Mouse (Mus musculus): Measurements from ENCODE around the gene Nkd2. TPM values are rescaled to one million over a fixed set of nuclear protein-coding genes. Genes with fewer than 3 reads are reported as not detected.

The Nkd2 gene
- polyA plus RNA-seq, 1 experiment from 2014 or later: 3.0 TPM

GRCm38 (mm10) chr13:73812936-73813335 lies 34.5 kb downstream of the Nkd2 start:
- H3K9ac ChIP-seq (replicated peaks; ENCODE audit: low read depth, low read length): no peak overlapping the region
- H3K27me3 ChIP-seq (ENCODE audit: control insufficient read depth, insufficient read depth, low read length): no peaks in the 10 kb centered on the region
- no peak overlapping the region for H3K27ac ChIP-seq (ENCODE audit: low read length)
- H3K4me2 ChIP-seq (replicated peaks; ENCODE audit: low read depth, low read length): no peak overlapping the region
- H3K4me3 ChIP-seq (ENCODE audit: low read depth, low read length): no peak overlapping the region
- H3K9me3 ChIP-seq (ENCODE audit: control insufficient read depth, low read depth, low read length): no peaks in the 10 kb centered on the region
- no peaks in the 10 kb centered on the region for H3K4me1 ChIP-seq (ENCODE audit: control insufficient read depth, insufficient read depth, low read length)
- 91% methylated on average over 3 of the region's 3 CpGs for WGBS
- no peak for ATAC-seq (ENCODE audit: insufficient number of reproducible peaks, insufficient read depth, low FRiP score, low read depth)
- H3K36me3 ChIP-seq (ENCODE audit: control insufficient read depth, insufficient read depth, low read length): peaks cover 36% of the 10 kb centered on the region; the same call in 1 of the 2 replicates

GRCm38 (mm10) chr13:73804914-73805313 lies 42.5 kb downstream of the Nkd2 start:
- Histone ChIP-seq H3K27me3 (ENCODE audit: control insufficient read depth, insufficient read depth, low read length) (no peaks in the 10 kb centered on the region), H3K9ac (replicated peaks; ENCODE audit: low read depth, low read length) (no peak overlapping the region), H3K27ac (ENCODE audit: low read length) (no peak overlapping the region), H3K36me3 (ENCODE audit: control insufficient read depth, insufficient read depth, low read length) (peaks cover 20% of the 10 kb centered on the region), H3K4me1 (ENCODE audit: control insufficient read depth, insufficient read depth, low read length) (no peaks in the 10 kb centered on the region), H3K9me3 (ENCODE audit: control insufficient read depth, low read depth, low read length) (no peaks in the 10 kb centered on the region), H3K4me2 (replicated peaks; ENCODE audit: low read depth, low read length) (no peak overlapping the region), H3K4me3 (ENCODE audit: low read depth, low read length) (no peak overlapping the region)
- ATAC-seq (ENCODE audit: insufficient number of reproducible peaks, insufficient read depth, low FRiP score, low read depth): no peak
- WGBS: 87% methylated on average over 5 of the region's 5 CpGs

- ATAC-seq (ENCODE audit: insufficient number of reproducible peaks, insufficient read depth, low FRiP score, low read depth): peak; percentile 43; the same call in 1 of the 2 replicates
- no peak overlapping the region for H3K4me2 ChIP-seq (replicated peaks; ENCODE audit: low read depth, low read length)
- no peaks in the 10 kb centered on the region for H3K9me3 ChIP-seq (ENCODE audit: control insufficient read depth, low read depth, low read length)
- peaks cover 27% of the 10 kb centered on the region for H3K36me3 ChIP-seq (ENCODE audit: control insufficient read depth, insufficient read depth, low read length)
- 83% methylated on average over 8 of the region's 8 CpGs for WGBS
- no peak overlapping the region for H3K9ac ChIP-seq (replicated peaks; ENCODE audit: low read depth, low read length)
- no peaks in the 10 kb centered on the region for H3K4me1 ChIP-seq (ENCODE audit: control insufficient read depth, insufficient read depth, low read length)
- H3K4me3 ChIP-seq (ENCODE audit: low read depth, low read length): no peak overlapping the region
- H3K27ac ChIP-seq (ENCODE audit: low read length): no peak overlapping the region
- no peaks in the 10 kb centered on the region for H3K27me3 ChIP-seq (ENCODE audit: control insufficient read depth, insufficient read depth, low read length)
These were observed 43.8 kb downstream of the Nkd2 start for GRCm38 (mm10) chr13:73803450-73804178.

GRCm38 (mm10) chr13:73799110-73799509 lies 48.3 kb downstream of the Nkd2 start:
- ATAC-seq (ENCODE audit: insufficient number of reproducible peaks, insufficient read depth, low FRiP score, low read depth): no peak
- H3K27ac ChIP-seq (ENCODE audit: low read length): no peak overlapping the region
- no peak overlapping the region for H3K4me3 ChIP-seq (ENCODE audit: low read depth, low read length)
- H3K9me3 ChIP-seq (ENCODE audit: control insufficient read depth, low read depth, low read length): no peaks in the 10 kb centered on the region
- no peaks in the 10 kb centered on the region for H3K4me1 ChIP-seq (ENCODE audit: control insufficient read depth, insufficient read depth, low read length)
- peaks cover 37% of the 10 kb centered on the region for H3K36me3 ChIP-seq (ENCODE audit: control insufficient read depth, insufficient read depth, low read length)
- 90% methylated on average over 5 of the region's 5 CpGs for WGBS
- H3K9ac ChIP-seq (replicated peaks; ENCODE audit: low read depth, low read length): no peak overlapping the region
- no peak overlapping the region for H3K4me2 ChIP-seq (replicated peaks; ENCODE audit: low read depth, low read length)
- H3K27me3 ChIP-seq (ENCODE audit: control insufficient read depth, insufficient read depth, low read length): no peaks in the 10 kb centered on the region

GRCm38 (mm10) chr13:73793171-73793570 lies 54.3 kb downstream of the Nkd2 start:
- ATAC-seq (ENCODE audit: insufficient number of reproducible peaks, insufficient read depth, low FRiP score, low read depth): no peak
- Histone ChIP-seq H3K4me3 (ENCODE audit: low read depth, low read length) (no peak overlapping the region), H3K4me1 (ENCODE audit: control insufficient read depth, insufficient read depth, low read length) (no peaks in the 10 kb centered on the region), H3K36me3 (ENCODE audit: control insufficient read depth, insufficient read depth, low read length) (peaks cover 32% of the 10 kb centered on the region), H3K27ac (ENCODE audit: low read length) (no peak overlapping the region), H3K9me3 (ENCODE audit: control insufficient read depth, low read depth, low read length) (no peaks in the 10 kb centered on the region), H3K4me2 (replicated peaks; ENCODE audit: low read depth, low read length) (no peak overlapping the region), H3K27me3 (ENCODE audit: control insufficient read depth, insufficient read depth, low read length) (no peaks in the 10 kb centered on the region), H3K9ac (replicated peaks; ENCODE audit: low read depth, low read length) (no peak overlapping the region)
- WGBS: 92% methylated on average over 5 of the region's 5 CpGs

- peaks cover 23% of the 10 kb centered on the region for H3K36me3 ChIP-seq (ENCODE audit: control insufficient read depth, insufficient read depth, low read length)
- no peak overlapping the region for H3K4me3 ChIP-seq (ENCODE audit: low read depth, low read length)
- no peak overlapping the region for H3K27ac ChIP-seq (ENCODE audit: low read length)
- H3K27me3 ChIP-seq (ENCODE audit: control insufficient read depth, insufficient read depth, low read length): no peaks in the 10 kb centered on the region
- H3K4me2 ChIP-seq (replicated peaks; ENCODE audit: low read depth, low read length): no peak overlapping the region
- 92% methylated on average over 4 of the region's 4 CpGs for WGBS
- H3K4me1 ChIP-seq (ENCODE audit: control insufficient read depth, insufficient read depth, low read length): no peaks in the 10 kb centered on the region
- H3K9ac ChIP-seq (replicated peaks; ENCODE audit: low read depth, low read length): no peak overlapping the region
- no peak for ATAC-seq (ENCODE audit: insufficient number of reproducible peaks, insufficient read depth, low FRiP score, low read depth)
- H3K9me3 ChIP-seq (ENCODE audit: control insufficient read depth, low read depth, low read length): no peaks in the 10 kb centered on the region
These were observed 55.3 kb downstream of the Nkd2 start for GRCm38 (mm10) chr13:73792176-73792575.

GRCm38 (mm10) chr13:73782486-73782885 lies 64.9 kb downstream of the Nkd2 start:
- 60% methylated on average over 5 of the region's 5 CpGs for WGBS
- no peaks in the 10 kb centered on the region; the same call in 1 of the 2 replicates for H3K36me3 ChIP-seq (ENCODE audit: control insufficient read depth, insufficient read depth, low read length)
- H3K27me3 ChIP-seq (ENCODE audit: control insufficient read depth, insufficient read depth, low read length): no peaks in the 10 kb centered on the region

GRCm38 (mm10) chr13:73777578-73777977 lies 69.9 kb downstream of the Nkd2 start:
- H3K4me1 ChIP-seq (ENCODE audit: control insufficient read depth, insufficient read depth, low read length): peaks cover 4% of the 10 kb centered on the region; the same call in 1 of the 2 replicates
- H3K4me3 ChIP-seq (ENCODE audit: low read depth, low read length): no peak overlapping the region
- no peaks in the 10 kb centered on the region for H3K27me3 ChIP-seq (ENCODE audit: control insufficient read depth, insufficient read depth, low read length)
- no peak overlapping the region for H3K4me2 ChIP-seq (replicated peaks; ENCODE audit: low read depth, low read length)
- no peak for ATAC-seq (ENCODE audit: insufficient number of reproducible peaks, insufficient read depth, low FRiP score, low read depth)
- H3K36me3 ChIP-seq (ENCODE audit: control insufficient read depth, insufficient read depth, low read length): no peaks in the 10 kb centered on the region
- H3K27ac ChIP-seq (ENCODE audit: low read length): no peak overlapping the region
- H3K9me3 ChIP-seq (ENCODE audit: control insufficient read depth, low read depth, low read length): no peaks in the 10 kb centered on the region
- H3K9ac ChIP-seq (replicated peaks; ENCODE audit: low read depth, low read length): no peak overlapping the region
- 82% methylated on average over 3 of the region's 3 CpGs for WGBS

More at GRCm38 (mm10) chr13:73782486-73782885, 64.9 kb downstream of the Nkd2 start:
- H3K4me3 ChIP-seq (ENCODE audit: low read depth, low read length): no peak overlapping the region
- H3K4me2 ChIP-seq (replicated peaks; ENCODE audit: low read depth, low read length): no peak overlapping the region
- no peak overlapping the region for H3K9ac ChIP-seq (replicated peaks; ENCODE audit: low read depth, low read length)
- no peak for ATAC-seq (ENCODE audit: insufficient number of reproducible peaks, insufficient read depth, low FRiP score, low read depth)
- H3K4me1 ChIP-seq (ENCODE audit: control insufficient read depth, insufficient read depth, low read length): no peaks in the 10 kb centered on the region
- no peaks in the 10 kb centered on the region for H3K9me3 ChIP-seq (ENCODE audit: control insufficient read depth, low read depth, low read length)
- no peak overlapping the region for H3K27ac ChIP-seq (ENCODE audit: low read length)

- Histone ChIP-seq H3K36me3 (ENCODE audit: control insufficient read depth, insufficient read depth, low read length) (no peaks in the 10 kb centered on the region), H3K27me3 (ENCODE audit: control insufficient read depth, insufficient read depth, low read length) (no peaks in the 10 kb centered on the region), H3K9ac (replicated peaks; ENCODE audit: low read depth, low read length) (no peak overlapping the region), H3K4me1 (ENCODE audit: control insufficient read depth, insufficient read depth, low read length) (peaks cover 9% of the 10 kb centered on the region; the same call in 1 of the 2 replicates), H3K9me3 (ENCODE audit: control insufficient read depth, low read depth, low read length) (no peaks in the 10 kb centered on the region), H3K4me3 (ENCODE audit: low read depth, low read length) (no peak overlapping the region), H3K4me2 (replicated peaks; ENCODE audit: low read depth, low read length) (no peak overlapping the region), H3K27ac (ENCODE audit: low read length) (no peak overlapping the region)
- WGBS: 62% methylated on average over 4 of the region's 4 CpGs
- ATAC-seq (ENCODE audit: insufficient number of reproducible peaks, insufficient read depth, low FRiP score, low read depth): no peak
These were observed 71.6 kb downstream of the Nkd2 start for GRCm38 (mm10) chr13:73775786-73776185.
